Mouse (Mus musculus): ENCODE results near the gene Prdm10. TPM values are rescaled to one million over a fixed set of nuclear protein-coding genes. Genes with fewer than 3 reads are reported as not detected.

The Prdm10 gene
- polyA plus RNA-seq, 1 experiment from 2014 or later, result 1.2 TPM

DNA sequence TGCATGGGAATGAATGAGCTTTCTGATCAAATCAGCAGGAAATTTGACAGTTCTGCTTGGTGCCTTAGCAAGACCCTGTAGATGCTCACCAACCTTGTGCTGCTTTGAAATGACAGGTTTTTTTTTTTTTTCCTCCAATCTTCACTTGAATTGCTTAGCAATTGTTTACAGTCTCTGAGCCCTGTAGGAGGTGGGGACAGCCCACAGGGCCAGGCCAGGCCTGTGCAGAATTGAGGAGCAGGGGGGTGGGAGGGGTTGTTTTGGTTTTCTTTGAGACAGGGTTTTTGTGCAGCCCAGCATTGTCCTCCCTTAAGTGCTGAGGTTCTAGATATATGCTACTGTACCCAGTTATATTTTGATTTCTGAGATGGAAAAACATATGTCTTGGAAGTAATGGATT, 52.5 kb downstream of the Prdm10 start:
- TF ChIP-seq CTCF (IDR thresholded peaks at IDR 0.05; ENCODE audit: low read depth), result no peak
- no peaks in the 10 kb centered on the region for H3K27me3 ChIP-seq (replicated peaks; ENCODE audit: control insufficient read depth, insufficient read depth, low read length)
- H3K4me2 ChIP-seq (replicated peaks; ENCODE audit: low read depth), result no peak overlapping the region
- no peak for ATAC-seq
- no peaks in the 10 kb centered on the region for H3K4me1 ChIP-seq (replicated peaks; ENCODE audit: control insufficient read depth, insufficient read depth, low read length)
- H3K9ac ChIP-seq (ENCODE audit: low read depth, low read length), result no peak overlapping the region
- no peak overlapping the region for H3K4me3 ChIP-seq (ENCODE audit: low read depth, low read length)
- peaks cover 24% of the 10 kb centered on the region for H3K36me3 ChIP-seq (ENCODE audit: control insufficient read depth, insufficient read depth)
- H3K27ac ChIP-seq (ENCODE audit: low read depth, low read length), result no peak overlapping the region
- no peaks in the 10 kb centered on the region for H3K9me3 ChIP-seq (ENCODE audit: control insufficient read depth)

DNA sequence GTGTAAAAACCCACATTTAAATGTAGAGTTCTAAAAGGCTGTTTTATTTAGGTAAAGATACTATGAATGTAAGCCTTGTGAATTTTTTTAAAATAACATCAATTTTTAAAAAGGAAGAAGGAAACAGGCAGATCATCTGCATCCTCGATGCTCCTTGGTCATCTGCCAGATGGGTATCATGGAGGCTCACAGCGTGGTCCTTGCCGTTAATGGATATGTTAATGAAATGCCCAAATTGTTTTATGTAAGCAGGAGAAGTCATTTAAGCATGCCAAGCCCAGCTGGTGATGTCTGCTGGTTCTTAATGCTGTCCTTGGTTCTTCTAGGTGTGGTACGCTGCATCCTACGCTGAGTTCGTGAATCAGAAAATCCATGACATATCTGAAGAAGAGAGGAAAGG, 54.7 kb downstream of the Prdm10 start:
- WGBS, result 93% methylated on average over 6 of the region's 6 CpGs

DNA sequence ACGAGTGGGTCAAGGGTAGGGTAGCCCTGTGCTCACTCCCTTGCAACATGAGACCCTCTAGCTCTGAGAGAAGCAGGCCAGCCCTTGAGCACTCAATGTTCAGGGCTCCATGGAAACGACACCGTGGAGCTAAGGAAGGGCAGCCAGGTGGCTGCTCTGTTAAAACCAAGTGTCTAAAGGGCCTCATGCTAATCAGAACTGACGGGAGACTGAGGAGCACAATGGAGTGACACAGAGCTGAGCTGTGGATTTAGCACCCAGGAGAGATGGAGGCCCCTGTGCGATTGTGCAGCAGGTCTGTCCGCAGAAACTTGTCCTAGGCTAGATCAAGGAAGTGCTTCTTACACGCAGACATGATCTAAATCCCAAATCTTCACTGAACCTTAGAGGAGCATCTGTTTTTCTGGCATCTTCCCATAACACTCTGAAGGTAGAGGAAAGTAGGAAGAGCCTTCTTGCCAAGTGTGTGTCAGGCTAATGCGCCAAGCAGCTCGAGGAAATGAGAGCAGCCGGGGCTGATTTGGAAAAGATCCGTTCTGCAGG, 64.0 kb downstream of the Prdm10 start:
- H3K27me3 ChIP-seq (replicated peaks; ENCODE audit: control insufficient read depth, insufficient read depth, low read length), result no peaks in the 10 kb centered on the region
- no peak for ATAC-seq
- H3K36me3 ChIP-seq (ENCODE audit: control insufficient read depth, insufficient read depth), result peaks cover 11% of the 10 kb centered on the region; the same call in 1 of the 2 replicates
- no peak overlapping the region for H3K9ac ChIP-seq (ENCODE audit: low read depth, low read length)
- H3K9me3 ChIP-seq (ENCODE audit: control insufficient read depth), result no peaks in the 10 kb centered on the region
- no peak for TF ChIP-seq CTCF (IDR thresholded peaks at IDR 0.05; ENCODE audit: low read depth)
- H3K27ac ChIP-seq (ENCODE audit: low read depth, low read length), result no peak overlapping the region
- H3K4me2 ChIP-seq (replicated peaks; ENCODE audit: low read depth), result no peak overlapping the region
- H3K4me3 ChIP-seq (ENCODE audit: low read depth, low read length), result no peak overlapping the region
- WGBS, result 75% methylated on average over 11 of the region's 11 CpGs
- no peaks in the 10 kb centered on the region for H3K4me1 ChIP-seq (replicated peaks; ENCODE audit: control insufficient read depth, insufficient read depth, low read length)

More for the DNA sequence above, 54.7 kb downstream of the Prdm10 start:
- no peak for TF ChIP-seq CTCF (IDR thresholded peaks at IDR 0.05; ENCODE audit: low read depth)
- no peaks in the 10 kb centered on the region for H3K27me3 ChIP-seq (replicated peaks; ENCODE audit: control insufficient read depth, insufficient read depth, low read length)
- no peak for ATAC-seq
- no peak overlapping the region for H3K27ac ChIP-seq (ENCODE audit: low read depth, low read length)
- H3K4me1 ChIP-seq (replicated peaks; ENCODE audit: control insufficient read depth, insufficient read depth, low read length), result no peaks in the 10 kb centered on the region
- no peak overlapping the region for H3K4me3 ChIP-seq (ENCODE audit: low read depth, low read length)
- H3K4me2 ChIP-seq (replicated peaks; ENCODE audit: low read depth), result no peak overlapping the region
- H3K9ac ChIP-seq (ENCODE audit: low read depth, low read length), result no peak overlapping the region
- H3K9me3 ChIP-seq (ENCODE audit: control insufficient read depth), result no peaks in the 10 kb centered on the region
- H3K36me3 ChIP-seq (ENCODE audit: control insufficient read depth, insufficient read depth), result peaks cover 15% of the 10 kb centered on the region

DNA sequence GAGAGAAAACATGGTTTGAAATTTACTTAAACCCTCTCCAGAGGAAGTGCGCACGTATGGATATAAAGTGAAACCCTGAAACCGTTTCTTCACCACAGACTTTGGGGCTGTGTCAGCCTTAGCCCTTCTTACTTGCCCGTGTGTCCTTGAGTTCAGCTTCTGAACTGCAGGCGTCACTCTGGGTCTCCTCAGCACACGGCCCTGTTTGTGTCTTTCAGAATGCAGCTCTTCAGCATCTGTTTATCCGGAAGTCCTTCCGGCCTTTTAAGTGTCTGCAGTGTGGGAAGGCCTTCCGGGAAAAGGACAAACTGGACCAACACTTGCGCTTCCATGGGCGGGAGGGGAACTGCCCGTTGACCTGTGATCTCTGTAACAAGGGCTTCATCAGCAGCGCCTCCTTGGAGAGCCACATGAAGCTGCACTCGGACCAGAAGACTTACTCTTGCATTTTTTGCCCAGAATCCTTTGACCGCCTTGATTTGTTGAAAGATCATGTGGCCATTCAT, 66.3 kb downstream of the Prdm10 start:
- no peak overlapping the region for H3K4me2 ChIP-seq (replicated peaks; ENCODE audit: low read depth)
- 65% methylated on average over 15 of the region's 15 CpGs for WGBS
- no peaks in the 10 kb centered on the region for H3K9me3 ChIP-seq (ENCODE audit: control insufficient read depth)
- ATAC-seq, result no peak
- H3K27ac ChIP-seq (ENCODE audit: low read depth, low read length), result no peak overlapping the region
- 0 out of 2 replicates have a peak, but pooled peaks cover 4% of the 10 kb centered on the region for H3K36me3 ChIP-seq (ENCODE audit: control insufficient read depth, insufficient read depth)
- H3K9ac ChIP-seq (ENCODE audit: low read depth, low read length), result no peak overlapping the region
- no peaks in the 10 kb centered on the region for H3K27me3 ChIP-seq (replicated peaks; ENCODE audit: control insufficient read depth, insufficient read depth, low read length)
- no peaks in the 10 kb centered on the region for H3K4me1 ChIP-seq (replicated peaks; ENCODE audit: control insufficient read depth, insufficient read depth, low read length)
- H3K4me3 ChIP-seq (ENCODE audit: low read depth, low read length), result no peak overlapping the region
- peak; percentile 38; the same call in 1 of the 2 replicates for TF ChIP-seq CTCF (IDR thresholded peaks at IDR 0.05; ENCODE audit: low read depth)

DNA sequence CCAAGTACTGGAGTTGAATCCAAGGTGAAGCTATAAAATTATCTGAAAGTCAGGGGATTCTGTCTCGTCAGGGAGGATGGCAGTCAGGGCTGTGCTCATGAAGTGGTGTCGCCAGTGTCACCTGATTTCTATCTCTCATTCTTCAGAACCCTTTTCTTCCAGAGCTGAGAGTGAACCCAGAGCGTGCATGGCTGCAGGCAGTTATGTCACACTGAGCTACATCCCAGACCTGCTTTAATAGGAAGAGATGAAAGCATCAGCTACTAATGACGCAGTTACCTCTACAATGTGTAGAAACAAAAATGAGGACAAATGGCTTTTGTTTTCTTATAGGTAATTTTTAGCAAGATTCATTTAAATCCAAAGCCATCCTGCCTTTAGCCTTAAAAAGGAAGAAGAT, 68.1 kb downstream of the Prdm10 start:
- Histone ChIP-seq H3K4me3 (ENCODE audit: low read depth, low read length) (no peak overlapping the region), H3K27me3 (replicated peaks; ENCODE audit: control insufficient read depth, insufficient read depth, low read length) (no peaks in the 10 kb centered on the region), H3K9ac (ENCODE audit: low read depth, low read length) (no peak overlapping the region), H3K4me1 (replicated peaks; ENCODE audit: control insufficient read depth, insufficient read depth, low read length) (no peaks in the 10 kb centered on the region), H3K27ac (ENCODE audit: low read depth, low read length) (no peak overlapping the region), H3K36me3 (ENCODE audit: control insufficient read depth, insufficient read depth) (peaks cover 9% of the 10 kb centered on the region; the same call in 1 of the 2 replicates), H3K4me2 (replicated peaks; ENCODE audit: low read depth) (no peak overlapping the region), H3K9me3 (ENCODE audit: control insufficient read depth) (no peaks in the 10 kb centered on the region)
- 80% methylated on average over 4 of the region's 4 CpGs for WGBS
- TF ChIP-seq CTCF (IDR thresholded peaks at IDR 0.05; ENCODE audit: low read depth), result no peak
- no peak for ATAC-seq

DNA sequence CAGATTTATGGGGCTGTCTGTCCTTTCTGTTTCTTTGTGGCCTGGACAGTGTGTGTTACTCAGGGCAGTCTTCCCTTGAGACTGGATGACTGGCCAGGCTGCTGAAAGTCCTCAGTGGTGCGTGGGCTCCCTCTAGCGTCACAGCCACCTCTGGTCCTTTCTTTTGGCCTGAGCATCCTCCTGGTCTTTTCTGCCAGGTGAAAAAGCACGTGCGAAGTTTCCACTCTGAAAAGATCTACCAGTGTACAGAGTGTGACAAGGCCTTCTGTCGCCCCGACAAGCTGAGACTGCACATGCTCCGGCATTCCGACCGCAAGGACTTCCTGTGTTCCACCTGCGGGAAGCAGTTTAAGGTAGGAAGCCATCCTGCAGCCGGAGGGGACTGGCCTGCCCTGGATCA, 68.6 kb downstream of the Prdm10 start:
- 66% methylated on average over 11 of the region's 11 CpGs for WGBS
- Histone ChIP-seq H3K9me3 (ENCODE audit: control insufficient read depth) (no peaks in the 10 kb centered on the region), H3K4me1 (replicated peaks; ENCODE audit: control insufficient read depth, insufficient read depth, low read length) (no peaks in the 10 kb centered on the region), H3K27me3 (replicated peaks; ENCODE audit: control insufficient read depth, insufficient read depth, low read length) (no peaks in the 10 kb centered on the region), H3K27ac (ENCODE audit: low read depth, low read length) (no peak overlapping the region), H3K36me3 (ENCODE audit: control insufficient read depth, insufficient read depth) (peaks cover 12% of the 10 kb centered on the region; the same call in 1 of the 2 replicates), H3K4me3 (ENCODE audit: low read depth, low read length) (no peak overlapping the region), H3K4me2 (replicated peaks; ENCODE audit: low read depth) (no peak overlapping the region), H3K9ac (ENCODE audit: low read depth, low read length) (no peak overlapping the region)
- ATAC-seq, result no peak
- TF ChIP-seq CTCF (IDR thresholded peaks at IDR 0.05; ENCODE audit: low read depth), result peak; percentile 97

All from intestine, postnatal 0 days (tissue).